Mouse (Mus musculus): ENCODE measurements around the gene Srd5a1. TPM values are rescaled to one million over a fixed set of nuclear protein-coding genes. Genes with fewer than 3 reads are reported as not detected.

The Srd5a1 gene
- polyA plus RNA-seq, 1 experiment from 2014 or later = 32.6 TPM

DNA sequence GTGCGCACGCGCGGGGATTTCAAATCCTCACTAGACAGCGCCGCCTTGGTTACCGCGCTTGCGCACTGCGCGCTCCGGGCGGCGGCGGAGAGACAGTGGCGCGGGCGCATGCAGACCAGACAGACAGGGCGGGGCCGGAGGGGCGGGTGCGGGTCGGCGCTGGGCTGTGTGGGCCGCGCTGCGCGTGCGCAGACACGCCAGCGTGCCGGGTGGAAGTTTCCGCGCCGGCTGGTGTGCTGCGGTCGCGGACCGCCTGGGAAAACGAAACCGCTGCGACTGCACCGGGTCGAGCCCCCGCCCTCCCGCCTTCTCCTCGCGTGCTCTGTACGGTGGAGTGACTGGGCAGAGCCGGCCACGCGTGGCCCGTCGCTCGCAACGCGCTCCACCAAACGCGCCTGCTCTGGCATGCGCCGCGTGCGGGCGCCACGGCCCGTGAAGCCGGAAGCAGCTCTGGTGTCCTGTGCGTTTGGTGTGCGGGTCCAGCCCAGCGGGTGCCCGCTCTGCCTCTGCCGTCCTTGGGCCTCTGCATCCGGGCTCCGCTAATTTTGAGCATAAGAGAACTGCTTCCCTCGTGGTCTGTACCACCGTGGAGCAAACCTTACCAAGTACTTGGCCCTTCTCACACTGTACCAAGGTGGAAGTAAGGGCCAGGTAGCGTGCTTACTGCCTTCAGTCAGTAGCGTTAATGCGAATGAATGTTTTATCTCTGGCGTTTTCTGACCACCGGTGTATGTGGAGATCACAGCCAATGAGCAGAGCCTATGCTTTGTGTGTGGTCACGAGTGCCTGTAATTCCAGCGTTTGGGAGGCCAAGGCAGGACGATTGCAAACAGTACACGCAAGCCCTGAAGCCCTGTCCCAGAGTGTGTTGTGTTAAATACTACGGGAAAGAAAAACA, 76.3 kb downstream of the Srd5a1 start:
- peak; percentile 95 for ATAC-seq (ENCODE audit: insufficient number of reproducible peaks, insufficient read depth, low FRiP score, low TSS enrichment, low read depth)
- peak overlapping the region; percentile 94 for H3K4me3 ChIP-seq
- H3K9ac ChIP-seq = peak overlapping the region; percentile 93
- H3K4me1 ChIP-seq = peaks cover 55% of the 10 kb centered on the region
- H3K27ac ChIP-seq = peak overlapping the region; percentile 93
- WGBS = under 1% methylated on average over 86 of the region's 86 CpGs
- peak overlapping the region; percentile 88 for H3K4me2 ChIP-seq
- H3K36me3 ChIP-seq = peaks cover 8% of the 10 kb centered on the region
- H3K27me3 ChIP-seq = no peaks in the 10 kb centered on the region
- no peaks in the 10 kb centered on the region for H3K9me3 ChIP-seq

DNA sequence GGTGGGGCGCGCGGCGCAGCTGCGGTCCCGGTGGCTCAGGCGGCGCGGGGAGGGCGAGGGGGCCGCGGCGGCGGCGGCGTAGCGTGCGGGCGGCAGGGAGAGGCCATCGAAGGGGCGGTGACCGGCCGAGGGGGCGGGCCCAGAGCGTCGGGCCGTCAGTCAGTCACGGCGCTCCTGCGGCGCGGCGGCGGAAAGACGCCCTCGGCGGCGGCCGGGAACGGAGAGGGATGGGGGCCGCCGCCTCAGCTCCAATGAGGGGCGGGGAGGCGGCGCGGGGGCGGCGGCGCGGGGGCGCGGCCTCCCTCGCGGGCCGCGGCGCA, 76.9 kb downstream of the Srd5a1 start, which contains the start of gene Tent4a:
TSS of gene Tent4a (minus strand) at position 284 of the 320 bp plus-strand sequence.
- Histone ChIP-seq H3K4me1 (peaks cover 57% of the 10 kb centered on the region), H3K27me3 (no peaks in the 10 kb centered on the region), H3K4me3 (peak within 1 kb of the TSS; percentile 94), H3K36me3 (peaks cover 14% of the 10 kb centered on the region), H3K4me2 (peak within 1 kb of the TSS; percentile 88), H3K9me3 (no peaks in the 10 kb centered on the region), H3K27ac (peak within 1 kb of the TSS; percentile 93), H3K9ac (peak within 1 kb of the TSS; percentile 93)
- ATAC-seq (ENCODE audit: insufficient number of reproducible peaks, insufficient read depth, low FRiP score, low TSS enrichment, low read depth) = peak; percentile 84
- under 1% methylated on average over 34 of the region's 57 CpGs for WGBS

DNA sequence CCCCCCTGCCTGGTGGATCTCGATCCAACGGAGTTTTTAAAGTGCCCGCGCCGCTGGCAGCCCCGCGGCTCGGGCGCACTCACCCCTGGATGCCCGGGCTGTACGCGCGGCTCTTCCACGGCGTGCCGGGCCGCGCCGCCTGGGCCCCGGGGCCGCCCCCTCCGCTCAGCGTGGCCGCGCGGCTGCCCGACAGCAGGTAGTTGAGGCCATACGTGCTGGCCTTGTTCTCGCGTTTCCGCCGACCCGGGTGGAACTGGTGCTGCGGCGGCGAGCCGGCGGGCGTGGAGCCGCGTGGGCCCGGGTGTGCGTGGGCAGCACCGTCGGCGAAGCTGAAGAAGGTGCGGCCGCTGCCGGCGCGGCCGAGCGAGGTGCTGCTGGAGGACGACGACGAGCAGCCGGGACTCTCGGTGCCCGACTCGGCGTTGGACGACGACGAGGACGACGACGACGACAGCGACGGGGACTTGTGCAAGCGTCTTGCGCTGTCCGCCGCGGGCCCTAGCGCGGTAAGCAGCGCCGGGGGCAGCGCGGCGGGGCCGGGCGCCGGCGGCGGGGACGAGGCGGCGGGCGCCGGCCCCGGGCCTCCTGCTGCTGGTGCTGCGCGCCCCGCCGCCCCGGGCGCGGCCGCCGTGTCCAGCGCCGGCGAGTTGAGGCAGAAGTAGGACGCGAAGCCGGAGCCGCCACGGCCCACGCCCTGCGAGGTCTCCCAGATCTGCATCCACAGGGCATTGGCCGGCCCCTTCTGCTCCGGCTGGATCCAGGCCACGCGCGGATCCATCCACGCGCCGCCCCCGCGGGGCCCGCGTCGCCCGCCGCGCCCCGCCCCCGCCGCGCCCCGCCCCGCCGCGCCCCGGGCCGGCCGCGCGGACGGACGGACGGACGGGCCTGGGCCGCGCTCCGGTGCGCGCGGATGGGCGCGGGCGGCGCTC, 77.6 kb downstream of the Srd5a1 start, which contains the start of gene Nsun2:
TSS of gene Nsun2 (plus strand) at position 342 of the 929 bp plus-strand sequence.
- under 1% methylated on average over 138 of the region's 155 CpGs for WGBS
- H3K36me3 ChIP-seq = peaks cover 16% of the 10 kb centered on the region
- no peaks in the 10 kb centered on the region for H3K9me3 ChIP-seq
- H3K27ac ChIP-seq = peak within 1 kb of the TSS; percentile 89
- peak within 1 kb of the TSS; percentile 94 for H3K4me3 ChIP-seq
- H3K4me2 ChIP-seq = peak within 1 kb of the TSS; percentile 88
- H3K4me1 ChIP-seq = peaks cover 54% of the 10 kb centered on the region
- ATAC-seq (ENCODE audit: insufficient number of reproducible peaks, insufficient read depth, low FRiP score, low TSS enrichment, low read depth) = no peak
- no peaks in the 10 kb centered on the region for H3K27me3 ChIP-seq
- peak within 1 kb of the TSS; percentile 93 for H3K9ac ChIP-seq

DNA sequence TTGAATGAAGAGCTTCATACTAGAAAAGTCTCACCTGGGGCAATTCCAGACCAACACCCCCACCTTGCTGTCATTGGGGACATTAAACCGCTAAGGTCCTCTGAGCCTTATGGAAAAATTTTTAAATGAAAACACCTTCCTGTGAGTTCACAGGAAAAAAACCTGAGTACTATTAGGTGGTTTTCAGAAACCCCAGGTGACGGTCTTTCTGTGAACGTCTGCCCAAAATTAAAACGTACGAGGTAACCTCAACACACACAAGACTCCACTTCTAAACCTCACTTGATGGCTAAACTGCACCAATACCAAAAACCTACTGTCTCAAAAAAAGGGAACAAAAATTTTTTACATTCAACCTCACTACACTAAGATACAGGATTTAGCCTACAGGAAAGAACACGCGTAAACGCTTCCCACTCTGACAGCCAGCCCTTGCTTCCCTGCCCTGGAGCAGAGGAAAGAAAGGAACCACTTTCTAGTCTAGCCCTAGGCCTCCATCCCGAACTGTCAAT, 78.3 kb downstream of the Srd5a1 start:
- H3K27ac ChIP-seq = peak overlapping the region; percentile 89; the same call in 1 of the 2 replicates
- ATAC-seq (ENCODE audit: insufficient number of reproducible peaks, insufficient read depth, low FRiP score, low TSS enrichment, low read depth) = no peak
- 1% methylated on average over 9 of the region's 9 CpGs for WGBS
- no peaks in the 10 kb centered on the region for H3K9me3 ChIP-seq
- H3K4me3 ChIP-seq = peak overlapping the region; percentile 94
- H3K36me3 ChIP-seq = peaks cover 20% of the 10 kb centered on the region
- H3K27me3 ChIP-seq = no peaks in the 10 kb centered on the region
- peak overlapping the region; percentile 93 for H3K9ac ChIP-seq
- peaks cover 54% of the 10 kb centered on the region for H3K4me1 ChIP-seq
- H3K4me2 ChIP-seq = peak overlapping the region; percentile 88

DNA sequence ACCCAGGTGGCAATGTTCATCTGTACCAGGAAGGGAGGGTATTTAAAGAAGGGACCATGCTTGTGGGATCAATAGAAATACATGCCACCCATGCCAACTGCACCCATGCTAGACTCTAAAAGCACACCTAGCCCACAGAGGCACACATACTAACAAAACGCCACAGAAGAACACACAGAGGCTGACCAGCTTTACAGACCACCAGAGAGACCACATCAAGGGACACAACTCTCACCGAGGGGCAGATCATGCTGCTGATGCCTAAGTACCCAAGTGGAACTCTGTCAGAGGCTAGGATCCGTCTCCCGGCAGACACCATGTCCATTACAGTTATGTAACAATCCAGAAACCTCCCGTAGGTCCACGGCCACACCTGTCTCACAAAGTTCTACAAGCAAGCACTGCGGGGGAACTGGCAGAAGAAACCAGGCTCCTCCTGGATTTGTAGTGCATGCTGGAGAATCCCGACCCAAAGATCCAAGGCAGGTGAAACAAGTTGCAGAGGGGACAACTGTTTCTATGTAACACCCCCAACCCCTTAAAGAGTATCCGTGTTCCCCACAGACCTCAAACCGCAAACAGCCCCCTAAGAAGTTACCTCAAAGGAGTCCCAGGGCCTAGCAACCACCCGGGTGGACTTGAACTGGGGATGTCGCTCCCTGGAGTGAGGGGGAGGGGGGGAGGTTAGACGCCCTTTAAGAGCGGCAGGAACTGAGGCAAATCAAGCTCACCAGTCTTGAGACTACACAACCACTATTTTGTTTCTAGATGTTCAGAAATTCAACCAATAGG, 78.9 kb downstream of the Srd5a1 start:
- H3K36me3 ChIP-seq = peaks cover 20% of the 10 kb centered on the region
- peak overlapping the region; percentile 94 for H3K4me3 ChIP-seq
- no peak overlapping the region for H3K27ac ChIP-seq
- no peaks in the 10 kb centered on the region for H3K27me3 ChIP-seq
- no peak for ATAC-seq (ENCODE audit: insufficient number of reproducible peaks, insufficient read depth, low FRiP score, low TSS enrichment, low read depth)
- 24% methylated on average over 14 of the region's 14 CpGs for WGBS
- no peaks in the 10 kb centered on the region for H3K9me3 ChIP-seq
- peak overlapping the region; percentile 88 for H3K4me2 ChIP-seq
- peak overlapping the region; percentile 93 for H3K9ac ChIP-seq
- peaks cover 59% of the 10 kb centered on the region for H3K4me1 ChIP-seq

DNA sequence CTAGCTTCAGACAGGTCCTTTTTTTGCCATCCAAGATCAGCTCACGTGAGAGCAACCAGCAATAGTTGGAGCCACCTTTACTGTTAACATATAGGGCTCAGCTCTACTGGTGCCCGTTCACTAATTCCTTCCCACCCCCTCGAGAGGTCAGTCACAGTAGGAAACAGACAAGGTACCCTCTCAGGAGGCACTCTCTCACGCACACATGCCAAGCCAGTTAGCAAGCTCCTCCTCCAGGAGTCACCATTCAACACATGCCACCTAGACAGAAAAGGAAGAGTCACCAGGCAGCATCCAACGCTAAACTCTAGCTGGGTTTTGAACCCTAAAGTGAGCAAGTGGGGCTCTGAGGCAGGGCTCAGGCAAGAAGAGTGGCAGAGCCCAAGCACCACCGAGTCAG, 79.8 kb downstream of the Srd5a1 start:
- Histone ChIP-seq H3K27me3 (no peaks in the 10 kb centered on the region), H3K36me3 (peaks cover 20% of the 10 kb centered on the region), H3K4me2 (peak overlapping the region; percentile 88), H3K4me1 (peaks cover 67% of the 10 kb centered on the region), H3K27ac (no peak overlapping the region), H3K9ac (peak overlapping the region; percentile 93), H3K4me3 (peak overlapping the region; percentile 94), H3K9me3 (no peaks in the 10 kb centered on the region)
- WGBS = 45% methylated on average over 6 of the region's 6 CpGs
- ATAC-seq (ENCODE audit: insufficient number of reproducible peaks, insufficient read depth, low FRiP score, low TSS enrichment, low read depth) = no peak

DNA sequence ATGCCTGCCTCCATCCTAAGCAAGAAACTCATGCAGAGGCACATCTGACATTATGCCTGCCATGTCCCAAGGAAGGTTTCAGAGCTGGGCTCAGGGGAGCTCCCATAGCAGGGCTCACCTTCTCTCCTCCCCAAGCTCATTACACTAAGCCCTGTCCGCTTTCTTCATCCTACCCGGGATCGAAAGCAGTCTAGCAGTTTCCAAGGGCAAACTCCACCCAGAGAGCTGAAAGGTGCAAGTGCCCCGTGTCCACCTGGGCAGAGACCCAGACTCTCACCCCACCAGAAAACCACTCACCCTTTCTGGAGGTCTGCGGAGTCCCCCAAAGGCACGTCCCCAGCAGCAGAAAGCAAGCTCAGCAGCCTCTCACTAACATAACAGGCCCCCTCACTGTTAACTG, 80.3 kb downstream of the Srd5a1 start:
- no peak overlapping the region for H3K27ac ChIP-seq
- no peaks in the 10 kb centered on the region for H3K9me3 ChIP-seq
- H3K4me1 ChIP-seq = peaks cover 68% of the 10 kb centered on the region
- peaks cover 20% of the 10 kb centered on the region for H3K36me3 ChIP-seq
- 90% methylated on average over 6 of the region's 6 CpGs for WGBS
- peak overlapping the region; percentile 94 for H3K4me3 ChIP-seq
- ATAC-seq (ENCODE audit: insufficient number of reproducible peaks, insufficient read depth, low FRiP score, low TSS enrichment, low read depth) = no peak
- peak overlapping the region; percentile 88 for H3K4me2 ChIP-seq
- no peaks in the 10 kb centered on the region for H3K27me3 ChIP-seq
- peak overlapping the region; percentile 93 for H3K9ac ChIP-seq

DNA sequence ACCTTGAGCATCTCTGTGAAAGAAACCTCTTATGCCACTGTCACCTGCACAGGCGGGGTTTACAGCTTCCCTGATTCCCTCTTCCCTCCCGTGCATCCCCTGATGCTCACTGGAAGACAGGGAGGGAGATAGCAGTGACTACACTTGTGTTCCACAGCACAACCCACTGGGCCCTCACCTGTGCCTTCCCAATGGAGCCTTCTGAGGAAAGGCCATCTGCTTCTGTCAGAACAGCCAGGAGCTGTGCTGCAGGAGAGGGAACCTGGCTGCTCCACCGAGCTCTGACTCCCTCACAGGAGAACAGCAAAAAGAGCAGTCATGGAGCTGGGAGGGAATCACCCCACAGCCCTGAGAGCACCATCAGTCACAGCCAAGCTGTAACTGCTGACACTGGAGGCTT, 81.1 kb downstream of the Srd5a1 start:
- Histone ChIP-seq H3K4me2 (peak overlapping the region; percentile 88), H3K36me3 (peaks cover 20% of the 10 kb centered on the region), H3K27me3 (no peaks in the 10 kb centered on the region), H3K9ac (no peak overlapping the region), H3K4me3 (no peak overlapping the region), H3K9me3 (no peaks in the 10 kb centered on the region), H3K27ac (no peak overlapping the region), H3K4me1 (peaks cover 67% of the 10 kb centered on the region)
- no peak for ATAC-seq (ENCODE audit: insufficient number of reproducible peaks, insufficient read depth, low FRiP score, low TSS enrichment, low read depth)
- 77% methylated on average over 3 of the region's 3 CpGs for WGBS

DNA sequence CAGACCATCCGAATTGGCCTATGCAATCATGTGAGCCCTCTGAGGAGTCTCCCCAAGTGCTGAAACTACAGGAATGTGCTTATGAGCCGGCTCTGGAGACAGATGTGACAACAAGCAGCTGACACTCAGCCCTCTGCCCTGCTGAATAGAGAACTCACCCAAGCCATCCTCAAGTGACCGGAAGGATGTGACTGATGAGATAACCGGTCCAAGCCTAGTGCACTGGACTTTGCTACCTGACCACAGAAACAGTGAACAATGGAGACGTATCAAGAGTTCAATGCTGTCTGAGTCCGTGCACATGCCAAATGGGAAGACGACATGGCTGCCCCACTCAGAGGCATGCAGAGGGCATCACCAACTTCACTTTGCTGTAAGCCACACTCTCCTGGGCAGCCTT, 82.7 kb downstream of the Srd5a1 start:
- 85% methylated on average over 7 of the region's 7 CpGs for WGBS
- H3K4me2 ChIP-seq = no peak overlapping the region
- no peak for ATAC-seq (ENCODE audit: insufficient number of reproducible peaks, insufficient read depth, low FRiP score, low TSS enrichment, low read depth)
- peaks cover 20% of the 10 kb centered on the region for H3K36me3 ChIP-seq
- no peak overlapping the region for H3K4me3 ChIP-seq
- H3K9me3 ChIP-seq = no peaks in the 10 kb centered on the region
- peaks cover 81% of the 10 kb centered on the region for H3K4me1 ChIP-seq
- H3K9ac ChIP-seq = no peak overlapping the region
- no peaks in the 10 kb centered on the region for H3K27me3 ChIP-seq
- no peak overlapping the region for H3K27ac ChIP-seq

DNA sequence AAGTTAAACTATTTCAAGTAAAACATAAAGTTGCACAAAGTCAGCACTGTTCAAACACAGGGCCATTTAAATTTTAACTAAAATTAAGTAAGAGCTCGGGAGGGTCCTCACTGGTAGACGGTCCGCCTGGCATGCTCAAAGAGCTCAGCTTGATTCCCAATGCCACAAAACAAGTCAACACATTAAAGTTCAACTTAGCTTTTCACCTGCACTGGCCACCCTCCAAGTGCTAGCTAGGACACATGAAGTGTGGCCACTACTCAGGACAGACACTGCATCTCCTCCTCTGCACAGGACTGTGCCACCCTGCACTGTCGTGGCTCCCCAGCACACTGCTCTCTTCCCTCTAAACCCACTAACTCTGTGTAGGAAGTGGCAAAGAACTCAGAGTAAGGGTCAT, 85.4 kb downstream of the Srd5a1 start:
- Histone ChIP-seq H3K27me3 (no peaks in the 10 kb centered on the region), H3K4me2 (no peak overlapping the region), H3K9me3 (no peaks in the 10 kb centered on the region), H3K4me3 (no peak overlapping the region), H3K27ac (no peak overlapping the region), H3K9ac (no peak overlapping the region), H3K4me1 (peaks cover 81% of the 10 kb centered on the region), H3K36me3 (peaks cover 20% of the 10 kb centered on the region)
- 74% methylated on average over 4 of the region's 4 CpGs for WGBS
- no peak for ATAC-seq (ENCODE audit: insufficient number of reproducible peaks, insufficient read depth, low FRiP score, low TSS enrichment, low read depth)

DNA sequence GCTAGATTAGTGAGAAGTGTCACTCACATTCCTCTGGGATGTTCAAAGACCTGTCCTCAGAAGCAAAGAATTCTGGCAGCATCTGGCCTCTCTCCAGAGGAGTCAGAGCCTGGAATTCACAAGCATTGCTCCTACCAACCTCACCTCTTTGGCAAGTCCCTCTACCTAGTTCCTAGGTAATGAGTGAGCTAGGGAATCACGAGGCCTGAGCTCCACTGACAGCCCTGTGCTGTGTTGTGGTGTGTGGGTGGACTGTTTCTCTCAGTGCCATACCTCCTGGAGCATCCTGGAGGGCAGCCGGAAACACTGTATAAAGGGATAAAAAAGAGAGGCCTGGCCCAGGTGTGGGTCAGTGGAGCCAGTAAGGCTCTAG, 87.1 kb downstream of the Srd5a1 start:
- no peak overlapping the region for H3K27ac ChIP-seq
- H3K4me1 ChIP-seq = peaks cover 70% of the 10 kb centered on the region
- peaks cover 4% of the 10 kb centered on the region; the same call in 1 of the 2 replicates for H3K36me3 ChIP-seq
- no peak for ATAC-seq (ENCODE audit: insufficient number of reproducible peaks, insufficient read depth, low FRiP score, low TSS enrichment, low read depth)
- no peak overlapping the region for H3K9ac ChIP-seq
- H3K4me3 ChIP-seq = no peak overlapping the region
- WGBS = 73% methylated on average over 2 of the region's 2 CpGs
- H3K4me2 ChIP-seq = no peak overlapping the region
- H3K9me3 ChIP-seq = no peaks in the 10 kb centered on the region
- H3K27me3 ChIP-seq = no peaks in the 10 kb centered on the region

All from embryonic facial prominence, embryonic 13.5 days (tissue).